Mouse (Mus musculus) hindbrain, embryonic 14.5 days (tissue): Measurements from ENCODE around the gene Pla2g2d. TPM values are rescaled to one million over a fixed set of nuclear protein-coding genes. Genes with fewer than 3 reads are reported as not detected.

Experiments
- ATAC-seq: fragments of 200-750 bp; cut with Nextera tagmentation; 2 replicates; pipeline ENCODE4 v1.8.0; 2017; ENCODE audit warnings: moderate number of reproducible peaks, mild to moderate bottlenecking, moderate TSS enrichment, moderate library complexity; ENCODE audit not compliant: low FRiP score
- DNase-seq: peaks from one replicate; pipeline ENCODE4 v3.0.0-alpha.2; 2015; ENCODE audit warnings: low spot score
- H3K27ac ChIP-seq: fragments of 300-500 bp; sonication (generic); 2 replicates; pipeline ENCODE4 v1.5.1; 2014; ENCODE audit warnings: mild to moderate bottlenecking, moderate library complexity
- H3K27me3 ChIP-seq: fragments of 300-500 bp; sonication (generic); 2 replicates; pipeline ENCODE4 v1.6.1; 2014; ENCODE audit warnings: mild to moderate bottlenecking, low read length, mixed read lengths; ENCODE audit not compliant: control insufficient read depth, insufficient read depth
- H3K36me3 ChIP-seq: fragments of 300-500 bp; sonication (generic); replicated peaks from 2 replicates; pipeline ENCODE4 v1.6.1; 2014; ENCODE audit not compliant: control insufficient read depth, insufficient read depth
- H3K4me1 ChIP-seq: fragments of 300-500 bp; sonication (generic); replicated peaks from 2 replicates; pipeline ENCODE4 v1.6.1; 2014; ENCODE audit warnings: antibody characterized with exemption, low read length, mixed read lengths; ENCODE audit not compliant: control insufficient read depth, insufficient read depth
- H3K4me2 ChIP-seq: fragments of 300-500 bp; sonication (generic); replicated peaks from 2 replicates; pipeline ENCODE4 v1.6.1; 2014; ENCODE audit warnings: mild to moderate bottlenecking, moderate library complexity
- H3K4me3 ChIP-seq: fragments of 300-500 bp; sonication (generic); replicated peaks from 2 replicates; pipeline ENCODE4 v1.5.1; 2014; ENCODE audit warnings: mild to moderate bottlenecking, low read length
- H3K9ac ChIP-seq: fragments of 300-500 bp; sonication (generic); 2 replicates; pipeline ENCODE4 v1.6.1; 2014
- H3K9me3 ChIP-seq: fragments of 300-500 bp; sonication (generic); 2 replicates; pipeline ENCODE4 v1.6.1; 2016; ENCODE audit warnings: low read length; ENCODE audit not compliant: control insufficient read depth
- WGBS: fragments of 180-500 bp; shearing (Covaris S2); extraction: QIAGEN DNeasy Blood & Tissue Kit; methylation state at CpG from one replicate; pipeline ENCODE4 v1.1.7; 2014; 5-methylcytosine and 5-hydroxymethylcytosine counted together
- polyA plus RNA-seq: library from polyadenylated mRNA; unstranded; fragments of >200 nt; fragmentation: Nextera tagmentation; extraction: Ambion mirVana; gene quantifications from 2 replicates; pipeline ENCODE4 v1.2.1, GENCODE M21; 2014

Gene Pla2g2d
- polyA plus RNA-seq, 1 experiment from 2014 or later, result 0.62 TPM

GRCm38 (mm10) chr4:138771970-138772369 lies 3.6 kb upstream of the Pla2g2d start:
- no peaks in the 10 kb centered on the region for H3K27me3 ChIP-seq
- 89% methylated on average over 10 of the region's 10 CpGs for WGBS
- no peak for DNase-seq

GRCm38 (mm10) chr4:138772386-138772785 lies 3.1 kb upstream of the Pla2g2d start:
- Histone ChIP-seq H3K36me3 (no peaks in the 10 kb centered on the region), H3K9me3 (no peaks in the 10 kb centered on the region), H3K4me2 (no peak overlapping the region), H3K4me1 (0 out of 2 replicates have a peak, but pooled peaks cover under 1% of the 10 kb centered on the region), H3K27me3 (no peaks in the 10 kb centered on the region), H3K4me3 (no peak overlapping the region), H3K27ac (no peak overlapping the region), H3K9ac (no peak overlapping the region)
- WGBS, result 86% methylated on average over 5 of the region's 5 CpGs
- no peak for ATAC-seq
- no peak for DNase-seq

More at GRCm38 (mm10) chr4:138771970-138772369, 3.6 kb upstream of the Pla2g2d start:
- Histone ChIP-seq H3K9ac (no peak overlapping the region), H3K4me1 (no peaks in the 10 kb centered on the region), H3K9me3 (no peaks in the 10 kb centered on the region), H3K4me2 (no peak overlapping the region), H3K4me3 (no peak overlapping the region), H3K27ac (no peak overlapping the region), H3K36me3 (no peaks in the 10 kb centered on the region)
- no peak for ATAC-seq

- ATAC-seq, result no peak
- no peaks in the 10 kb centered on the region for H3K36me3 ChIP-seq
- H3K27me3 ChIP-seq, result no peaks in the 10 kb centered on the region
- peak; percentile 62 for DNase-seq
- 0 out of 2 replicates have a peak overlapping the region, but pooled peaks have one; percentile 24 for H3K9ac ChIP-seq
- H3K4me1 ChIP-seq, result peaks cover 10% of the 10 kb centered on the region
- peak overlapping the region; percentile 83 for H3K27ac ChIP-seq
- WGBS, result 35% methylated on average over 20 of the region's 20 CpGs
- no peaks in the 10 kb centered on the region for H3K9me3 ChIP-seq
- no peak overlapping the region for H3K4me2 ChIP-seq
- H3K4me3 ChIP-seq, result no peak overlapping the region
These were observed 2.2 kb downstream of the Pla2g2d start for GRCm38 (mm10) chr4:138777417-138778407.

GRCm38 (mm10) chr4:138780300-138780699 lies 4.8 kb downstream of the Pla2g2d start:
- no peak for DNase-seq

GRCm38 (mm10) chr4:138782098-138782497 lies 6.6 kb downstream of the Pla2g2d start:
- H3K27me3 ChIP-seq, result no peaks in the 10 kb centered on the region
- H3K4me1 ChIP-seq, result peaks cover 10% of the 10 kb centered on the region
- no peaks in the 10 kb centered on the region for H3K9me3 ChIP-seq
- H3K4me2 ChIP-seq, result no peak overlapping the region
- no peak for ATAC-seq
- no peaks in the 10 kb centered on the region for H3K36me3 ChIP-seq
- no peak overlapping the region for H3K4me3 ChIP-seq
- 85% methylated on average over 6 of the region's 6 CpGs for WGBS
- H3K9ac ChIP-seq, result no peak overlapping the region
- DNase-seq, result no peak
- no peak overlapping the region for H3K27ac ChIP-seq

More at GRCm38 (mm10) chr4:138780300-138780699, 4.8 kb downstream of the Pla2g2d start:
- no peaks in the 10 kb centered on the region for H3K9me3 ChIP-seq
- 92% methylated on average over 5 of the region's 5 CpGs for WGBS
- H3K4me1 ChIP-seq, result peaks cover 10% of the 10 kb centered on the region
- H3K36me3 ChIP-seq, result no peaks in the 10 kb centered on the region
- H3K4me2 ChIP-seq, result no peak overlapping the region
- H3K27me3 ChIP-seq, result no peaks in the 10 kb centered on the region
- H3K9ac ChIP-seq, result no peak overlapping the region
- no peak overlapping the region for H3K27ac ChIP-seq
- no peak for ATAC-seq
- no peak overlapping the region for H3K4me3 ChIP-seq

- Histone ChIP-seq H3K4me2 (no peak overlapping the region), H3K4me3 (no peak overlapping the region), H3K9me3 (no peaks in the 10 kb centered on the region), H3K36me3 (no peaks in the 10 kb centered on the region), H3K27me3 (no peaks in the 10 kb centered on the region), H3K27ac (no peak overlapping the region), H3K4me1 (no peaks in the 10 kb centered on the region), H3K9ac (no peak overlapping the region)
- WGBS, result 62% methylated on average over 4 of the region's 4 CpGs
- DNase-seq (no peak), ATAC-seq (no peak)
These were observed 10.2 kb downstream of the Pla2g2d start for GRCm38 (mm10) chr4:138785721-138786120.

GRCm38 (mm10) chr4:138786141-138786540 lies 10.6 kb downstream of the Pla2g2d start:
- Histone ChIP-seq H3K9ac (no peak overlapping the region), H3K27me3 (no peaks in the 10 kb centered on the region), H3K27ac (no peak overlapping the region), H3K4me3 (no peak overlapping the region), H3K36me3 (no peaks in the 10 kb centered on the region), H3K9me3 (no peaks in the 10 kb centered on the region), H3K4me1 (no peaks in the 10 kb centered on the region), H3K4me2 (no peak overlapping the region)
- DNase-seq (no peak), ATAC-seq (no peak)
- 73% methylated on average over 4 of the region's 4 CpGs for WGBS

- 81% methylated on average over 4 of the region's 4 CpGs for WGBS
These were observed 12.8 kb downstream of the Pla2g2d start for GRCm38 (mm10) chr4:138788381-138788780.

GRCm38 (mm10) chr4:138791452-138791851 lies 15.9 kb downstream of the Pla2g2d start:
- DNase-seq (no peak), ATAC-seq (no peak)
- Histone ChIP-seq H3K4me1 (no peaks in the 10 kb centered on the region), H3K27me3 (no peaks in the 10 kb centered on the region), H3K27ac (no peak overlapping the region), H3K4me3 (no peak overlapping the region), H3K4me2 (no peak overlapping the region), H3K36me3 (no peaks in the 10 kb centered on the region), H3K9ac (no peak overlapping the region), H3K9me3 (no peaks in the 10 kb centered on the region)
- WGBS, result 78% methylated on average over 6 of the region's 6 CpGs

More at GRCm38 (mm10) chr4:138788381-138788780, 12.8 kb downstream of the Pla2g2d start:
- H3K4me2 ChIP-seq, result no peak overlapping the region
- H3K27ac ChIP-seq, result no peak overlapping the region
- no peak overlapping the region for H3K9ac ChIP-seq
- ATAC-seq (no peak), DNase-seq (no peak)
- H3K9me3 ChIP-seq, result no peaks in the 10 kb centered on the region
- H3K36me3 ChIP-seq, result no peaks in the 10 kb centered on the region
- no peaks in the 10 kb centered on the region for H3K27me3 ChIP-seq
- no peak overlapping the region for H3K4me3 ChIP-seq
- no peaks in the 10 kb centered on the region for H3K4me1 ChIP-seq
